Mouse (Mus musculus) forebrain, embryonic 14.5 days (tissue): ENCODE measurements at regions not wholly inside any gene's neighbourhood (a gene's known extent, or its start where the extent isn't known, plus 50 kb on each side); places are given as distances from the start of the nearest gene placed in this dataset.

Experiments
- ATAC-seq: fragments of 200-750 bp; cut with Nextera tagmentation; 2 replicates; pipeline ENCODE4 v1.8.0; 2017; ENCODE audit warnings: mild to moderate bottlenecking, moderate library complexity
- DNase-seq: peaks from one replicate; pipeline ENCODE4 v3.0.0-alpha.2; 2015; ENCODE audit warnings: low spot score
- H3K27ac ChIP-seq: fragments of 300-500 bp; sonication (generic); 2 replicates; pipeline ENCODE4 v1.5.1; 2014; ENCODE audit warnings: low read depth, mild to moderate bottlenecking, control low read depth, low read length, moderate library complexity
- H3K27me3 ChIP-seq: fragments of 300-500 bp; sonication (generic); replicated peaks from 2 replicates; pipeline ENCODE4 v1.6.1; 2014; ENCODE audit warnings: low read length, control low read depth, mixed read lengths; ENCODE audit not compliant: control insufficient read depth, insufficient read depth
- H3K36me3 ChIP-seq: fragments of 300-500 bp; sonication (generic); 2 replicates; pipeline ENCODE4 v1.6.1; 2014; ENCODE audit warnings: low read length, control low read depth; ENCODE audit not compliant: control insufficient read depth, insufficient read depth
- H3K4me1 ChIP-seq: fragments of 300-500 bp; sonication (generic); 2 replicates; pipeline ENCODE4 v1.6.1; 2014; ENCODE audit warnings: antibody characterized with exemption, low read length, control low read depth; ENCODE audit not compliant: control insufficient read depth, insufficient read depth
- H3K4me2 ChIP-seq: fragments of 300-500 bp; sonication (generic); 2 replicates; pipeline ENCODE4 v1.6.1; 2014; ENCODE audit warnings: mild to moderate bottlenecking, control low read depth, low read length
- H3K4me3 ChIP-seq: fragments of 300-500 bp; sonication (generic); 2 replicates; pipeline ENCODE4 v1.5.1; 2014; ENCODE audit warnings: low read depth, low read length, control low read depth
- H3K9ac ChIP-seq: fragments of 300-500 bp; sonication (generic); 2 replicates; pipeline ENCODE4 v1.6.1; 2014; ENCODE audit warnings: mild to moderate bottlenecking, low read length, control low read depth, moderate library complexity
- H3K9me3 ChIP-seq: fragments of 300-500 bp; sonication (generic); replicated peaks from 2 replicates; pipeline ENCODE4 v1.6.1; 2016; ENCODE audit warnings: low read length, control low read depth, mixed read lengths; ENCODE audit not compliant: control insufficient read depth
- WGBS: fragments of 180-500 bp; shearing (Covaris S2); extraction: QIAGEN DNeasy Blood & Tissue Kit; methylation state at CpG from one replicate; pipeline ENCODE4 v1.1.7; 2014; 5-methylcytosine and 5-hydroxymethylcytosine counted together

- no peak for ATAC-seq
- DNase-seq = no peak
- H3K27ac ChIP-seq = no peak overlapping the region
- H3K27me3 ChIP-seq = no peaks in the 10 kb centered on the region
- H3K4me2 ChIP-seq = no peak overlapping the region
- H3K4me1 ChIP-seq = no peaks in the 10 kb centered on the region
- 68% methylated on average over 18 of the region's 18 CpGs for WGBS
- no peaks in the 10 kb centered on the region for H3K36me3 ChIP-seq
- H3K4me3 ChIP-seq = no peak overlapping the region
- H3K9ac ChIP-seq = no peak overlapping the region
- no peaks in the 10 kb centered on the region for H3K9me3 ChIP-seq
Observed at GRCm38 (mm10) chr17:47225306-47226269, 143.1 kb upstream of the Mrps10 start.

GRCm38 (mm10) chr17:47221068-47221796 is 147.5 kb upstream of the Mrps10 start:
- Histone ChIP-seq H3K27me3 (no peaks in the 10 kb centered on the region), H3K9me3 (no peaks in the 10 kb centered on the region), H3K4me1 (no peaks in the 10 kb centered on the region), H3K36me3 (no peaks in the 10 kb centered on the region), H3K4me3 (no peak overlapping the region), H3K27ac (no peak overlapping the region), H3K9ac (no peak overlapping the region), H3K4me2 (no peak overlapping the region)
- no peak for DNase-seq
- ATAC-seq = no peak
- WGBS = 95% methylated on average over 14 of the region's 14 CpGs

GRCm38 (mm10) chr17:47219846-47220245 is 148.8 kb upstream of the Mrps10 start:
- Histone ChIP-seq H3K9ac (no peak overlapping the region), H3K4me3 (no peak overlapping the region), H3K27me3 (no peaks in the 10 kb centered on the region), H3K4me1 (no peaks in the 10 kb centered on the region), H3K36me3 (no peaks in the 10 kb centered on the region), H3K27ac (no peak overlapping the region), H3K9me3 (no peaks in the 10 kb centered on the region), H3K4me2 (no peak overlapping the region)
- WGBS = 93% methylated on average over 2 of the region's 2 CpGs
- ATAC-seq (no peak), DNase-seq (no peak)

GRCm38 (mm10) chr17:47216490-47216889 is 152.2 kb upstream of the Mrps10 start:
- no peak overlapping the region for H3K9ac ChIP-seq
- 93% methylated on average over 3 of the region's 3 CpGs for whole genome bisulfite sequencing
- no peak overlapping the region for H3K4me2 ChIP-seq
- no peaks in the 10 kb centered on the region for H3K4me1 ChIP-seq
- DNase-seq (no peak), ATAC-seq (no peak)
- H3K36me3 ChIP-seq = no peaks in the 10 kb centered on the region
- H3K9me3 ChIP-seq = no peaks in the 10 kb centered on the region
- H3K27me3 ChIP-seq = no peaks in the 10 kb centered on the region
- H3K4me3 ChIP-seq = no peak overlapping the region
- H3K27ac ChIP-seq = no peak overlapping the region

GRCm38 (mm10) chr17:47215841-47216240 is 152.8 kb upstream of the Mrps10 start:
- Histone ChIP-seq H3K9ac (no peak overlapping the region), H3K4me2 (no peak overlapping the region), H3K27me3 (no peaks in the 10 kb centered on the region), H3K27ac (no peak overlapping the region), H3K4me3 (no peak overlapping the region), H3K36me3 (no peaks in the 10 kb centered on the region), H3K4me1 (no peaks in the 10 kb centered on the region), H3K9me3 (no peaks in the 10 kb centered on the region)
- 92% methylated on average over 2 of the region's 2 CpGs for WGBS
- no peak for DNase-seq
- no peak for ATAC-seq

- no peak overlapping the region for H3K4me2 ChIP-seq
- H3K4me1 ChIP-seq = no peaks in the 10 kb centered on the region
- no peaks in the 10 kb centered on the region for H3K36me3 ChIP-seq
- ATAC-seq (no peak), DNase-seq (no peak)
- no peak overlapping the region for H3K4me3 ChIP-seq
- H3K27ac ChIP-seq = no peak overlapping the region
- no peaks in the 10 kb centered on the region for H3K27me3 ChIP-seq
- 95% methylated on average over 8 of the region's 8 CpGs for WGBS
- no peak overlapping the region for H3K9ac ChIP-seq
- no peaks in the 10 kb centered on the region for H3K9me3 ChIP-seq
Observed at GRCm38 (mm10) chr17:47214111-47214510, 154.6 kb upstream of the Mrps10 start.

GRCm38 (mm10) chr17:47210441-47211196 is 158.1 kb upstream of the Mrps10 start:
- ATAC-seq = no peak
- H3K4me3 ChIP-seq = no peak overlapping the region

GRCm38 (mm10) chr17:47208886-47209585 is 159.7 kb upstream of the Mrps10 start:
- H3K9me3 ChIP-seq = no peaks in the 10 kb centered on the region
- H3K9ac ChIP-seq = no peak overlapping the region
- H3K27me3 ChIP-seq = no peaks in the 10 kb centered on the region
- no peak overlapping the region for H3K4me2 ChIP-seq
- ATAC-seq = no peak
- no peaks in the 10 kb centered on the region for H3K36me3 ChIP-seq
- 89% methylated on average over 16 of the region's 16 CpGs for WGBS
- no peak overlapping the region for H3K27ac ChIP-seq
- no peak overlapping the region for H3K4me3 ChIP-seq
- no peak for DNase-seq
- H3K4me1 ChIP-seq = no peaks in the 10 kb centered on the region

More at GRCm38 (mm10) chr17:47210441-47211196, 158.1 kb upstream of the Mrps10 start:
- H3K9me3 ChIP-seq = no peaks in the 10 kb centered on the region
- WGBS = 80% methylated on average over 22 of the region's 22 CpGs
- H3K4me2 ChIP-seq = no peak overlapping the region
- no peaks in the 10 kb centered on the region for H3K27me3 ChIP-seq
- no peak overlapping the region for H3K27ac ChIP-seq
- no peak overlapping the region for H3K9ac ChIP-seq
- DNase-seq = no peak
- no peaks in the 10 kb centered on the region for H3K36me3 ChIP-seq
- H3K4me1 ChIP-seq = no peaks in the 10 kb centered on the region
